Mouse (Mus musculus) forebrain, embryonic 11.5 days (tissue): ENCODE results near the gene Pdzd8. TPM values are rescaled to one million over a fixed set of nuclear protein-coding genes. Genes with fewer than 3 reads are reported as not detected.
A peak's percentile ranks its signal among the peaks of the same experiment; 100 is the strongest.

ENCODE experiments used
- ATAC-seq: fragments of 200-750 bp; cut with Nextera tagmentation; replicated peaks from 2 replicates; pipeline ENCODE4 v1.8.0; 2017; ENCODE audit warnings: moderate TSS enrichment; ENCODE audit not compliant: low FRiP score
- DNase-seq: peaks from one replicate; pipeline ENCODE4 v3.0.0-alpha.2; 2017; ENCODE audit warnings: low spot score
- H3K27ac ChIP-seq: fragments of 300-500 bp; sonication (generic); 2 replicates; pipeline ENCODE4 v1.5.1; 2014; ENCODE audit warnings: low read depth, low read length
- H3K27me3 ChIP-seq: fragments of 300-500 bp; sonication (generic); 2 replicates; pipeline ENCODE4 v1.6.1; 2014; ENCODE audit warnings: mild to moderate bottlenecking, low read length, mixed read lengths; ENCODE audit not compliant: control insufficient read depth, insufficient read depth
- H3K36me3 ChIP-seq: fragments of 300-500 bp; sonication (generic); 2 replicates; pipeline ENCODE4 v1.6.1; 2014; ENCODE audit warnings: mild to moderate bottlenecking, low read length, moderate library complexity, mixed read lengths; ENCODE audit not compliant: control insufficient read depth, insufficient read depth
- H3K4me1 ChIP-seq: fragments of 300-500 bp; sonication (generic); replicated peaks from 2 replicates; pipeline ENCODE4 v1.6.1; 2014; ENCODE audit warnings: low read length, mixed read lengths; ENCODE audit not compliant: control insufficient read depth, insufficient read depth
- H3K4me2 ChIP-seq: fragments of 300-500 bp; sonication (generic); 2 replicates; pipeline ENCODE4 v1.6.1; 2014; ENCODE audit warnings: low read depth, mild to moderate bottlenecking, low read length, moderate library complexity, mixed read lengths; ENCODE audit not compliant: severe bottlenecking
- H3K4me3 ChIP-seq: fragments of 300-500 bp; sonication (generic); 2 replicates; pipeline ENCODE4 v1.5.1; 2014; ENCODE audit warnings: low read depth, low read length
- H3K9ac ChIP-seq: fragments of 300-500 bp; sonication (generic); 2 replicates; pipeline ENCODE4 v1.6.1; 2014; ENCODE audit warnings: low read length
- H3K9me3 ChIP-seq: fragments of 300-500 bp; sonication (generic); 2 replicates; pipeline ENCODE4 v1.6.1; 2016; ENCODE audit warnings: low read length, mixed read lengths; ENCODE audit not compliant: control insufficient read depth
- WGBS: fragments of 180-500 bp; shearing (Covaris S2); extraction: QIAGEN DNeasy Blood & Tissue Kit; methylation state at CpG from one replicate; pipeline ENCODE4 v1.1.7; 2014; 5-methylcytosine and 5-hydroxymethylcytosine counted together
- polyA plus RNA-seq: library from polyadenylated mRNA; unstranded; fragments of >200 nt; fragmentation: Nextera tagmentation; extraction: Ambion mirVana; gene quantifications from 2 replicates; pipeline ENCODE4 v1.2.1, GENCODE M21; 2014

Pdzd8 gene
- polyA plus RNA-seq, 1 experiment from 2014 or later: 18.8 TPM

- DNase-seq: no peak
- Histone ChIP-seq H3K9ac (no peak overlapping the region), H3K9me3 (no peaks in the 10 kb centered on the region; the same call in 1 of the 2 replicates), H3K27me3 (no peaks in the 10 kb centered on the region), H3K27ac (no peak overlapping the region), H3K4me2 (no peak overlapping the region), H3K4me1 (no peaks in the 10 kb centered on the region), H3K36me3 (no peaks in the 10 kb centered on the region), H3K4me3 (no peak overlapping the region)
- no peak for ATAC-seq
- WGBS: 83% methylated on average over 2 of the region's 2 CpGs
Measured at GRCm38 (mm10) chr19:59376481-59376880, 30.9 kb upstream of the Pdzd8 start.

DNA sequence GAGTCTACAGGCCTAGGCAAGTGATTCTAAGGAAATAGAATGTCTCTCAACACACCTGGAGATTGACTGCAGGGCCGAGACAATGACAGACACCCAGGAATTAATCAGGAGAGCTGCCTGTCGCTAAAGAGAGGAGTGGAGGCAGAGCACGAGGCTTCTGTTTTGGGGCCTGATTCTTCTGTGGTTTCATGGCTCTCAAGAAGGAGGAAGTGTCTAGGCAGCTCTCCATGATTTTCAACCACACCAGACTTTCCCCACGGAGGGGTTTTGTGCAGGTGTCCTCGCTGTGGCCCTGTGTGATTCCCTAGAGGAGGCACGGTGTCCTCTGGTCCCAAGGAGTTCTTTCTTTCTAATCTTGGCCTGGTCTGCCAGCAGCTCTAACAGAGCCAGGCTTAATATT lies 29.4 kb upstream of the Pdzd8 start:
- ATAC-seq: no peak
- H3K4me2 ChIP-seq: no peak overlapping the region
- 83% methylated on average over 6 of the region's 6 CpGs for WGBS
- no peaks in the 10 kb centered on the region; the same call in 1 of the 2 replicates for H3K9me3 ChIP-seq
- peak; percentile 26 for DNase-seq
- H3K27me3 ChIP-seq: no peaks in the 10 kb centered on the region
- H3K4me1 ChIP-seq: no peaks in the 10 kb centered on the region
- H3K27ac ChIP-seq: no peak overlapping the region
- H3K9ac ChIP-seq: no peak overlapping the region
- H3K4me3 ChIP-seq: no peak overlapping the region
- no peaks in the 10 kb centered on the region for H3K36me3 ChIP-seq

DNA sequence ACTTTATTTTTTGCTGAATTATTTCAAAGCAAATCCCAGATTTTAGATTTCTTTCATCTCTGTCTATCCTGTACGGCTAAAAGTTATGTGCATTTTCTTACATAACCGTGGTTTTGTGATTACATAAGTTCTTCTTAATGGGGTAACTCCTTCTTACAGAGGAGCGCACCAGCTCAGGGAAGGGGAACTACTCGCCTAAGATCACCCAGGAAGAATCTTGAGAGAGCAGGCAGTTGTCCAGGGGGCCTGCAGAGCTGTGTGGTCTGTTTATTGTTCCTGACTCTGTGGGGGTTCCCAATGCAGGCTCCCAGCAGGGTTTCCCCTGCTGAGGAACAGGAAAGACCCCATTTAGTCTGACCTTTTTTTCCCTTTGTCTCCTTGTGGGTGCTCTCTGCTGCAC lies 27.3 kb upstream of the Pdzd8 start:
- no peak overlapping the region for H3K4me2 ChIP-seq
- H3K27ac ChIP-seq: no peak overlapping the region
- WGBS: 76% methylated on average over 4 of the region's 4 CpGs
- H3K36me3 ChIP-seq: no peaks in the 10 kb centered on the region
- no peaks in the 10 kb centered on the region for H3K27me3 ChIP-seq
- ATAC-seq: no peak
- no peak for DNase-seq
- H3K4me3 ChIP-seq: no peak overlapping the region
- no peaks in the 10 kb centered on the region; the same call in 1 of the 2 replicates for H3K9me3 ChIP-seq
- H3K4me1 ChIP-seq: no peaks in the 10 kb centered on the region
- no peak overlapping the region for H3K9ac ChIP-seq

DNA sequence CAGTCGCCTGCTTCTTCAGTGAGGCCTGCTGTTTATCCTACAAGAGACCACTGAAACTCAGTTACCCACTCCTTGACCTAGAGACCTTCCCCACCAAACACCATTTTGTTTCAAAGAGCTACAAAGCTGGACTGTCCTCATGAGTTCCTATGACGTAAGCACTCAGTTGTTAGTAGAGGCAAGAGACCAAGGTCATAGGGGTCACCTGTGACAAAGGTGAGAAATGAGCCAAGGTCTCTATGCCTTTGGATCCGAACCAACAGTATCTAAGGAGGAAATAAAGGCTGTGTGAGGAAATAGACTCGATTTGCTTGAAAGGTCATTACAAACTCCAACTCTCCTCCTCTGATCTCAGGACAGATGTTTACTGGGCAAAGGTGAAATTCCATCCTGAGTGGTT lies 25.4 kb upstream of the Pdzd8 start:
- Histone ChIP-seq H3K27ac (no peak overlapping the region), H3K27me3 (no peaks in the 10 kb centered on the region), H3K4me3 (no peak overlapping the region), H3K36me3 (no peaks in the 10 kb centered on the region), H3K9me3 (no peaks in the 10 kb centered on the region; the same call in 1 of the 2 replicates), H3K9ac (no peak overlapping the region), H3K4me2 (no peak overlapping the region), H3K4me1 (no peaks in the 10 kb centered on the region)
- ATAC-seq: no peak
- no peak for DNase-seq
- 81% methylated on average over 4 of the region's 4 CpGs for WGBS

DNA sequence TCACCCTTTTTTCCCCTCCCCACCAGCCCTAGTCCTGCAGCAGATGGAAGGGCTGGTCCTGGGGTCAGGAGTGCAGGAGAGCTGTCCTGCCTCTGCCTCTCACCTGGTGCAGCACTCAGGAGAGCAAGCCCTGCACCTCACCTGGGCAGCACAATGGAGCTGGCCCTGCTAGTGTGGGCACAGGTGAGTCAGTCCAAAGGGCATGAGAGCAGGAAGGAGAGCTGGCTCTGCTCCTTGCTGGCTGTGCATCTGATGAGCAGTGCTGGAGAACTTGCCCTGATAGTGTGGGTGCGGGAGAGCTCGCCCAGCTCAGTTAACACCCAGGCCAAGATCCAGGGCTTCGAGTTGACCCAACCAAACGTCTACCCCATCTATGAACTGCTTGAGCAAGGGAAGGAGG lies 22.3 kb upstream of the Pdzd8 start:
- Histone ChIP-seq H3K9me3 (no peaks in the 10 kb centered on the region), H3K36me3 (no peaks in the 10 kb centered on the region), H3K4me2 (no peak overlapping the region), H3K4me1 (no peaks in the 10 kb centered on the region), H3K27ac (no peak overlapping the region), H3K4me3 (no peak overlapping the region), H3K27me3 (no peaks in the 10 kb centered on the region), H3K9ac (no peak overlapping the region)
- peak; percentile 41 for DNase-seq
- ATAC-seq: no peak
- WGBS: 94% methylated on average over 4 of the region's 4 CpGs

DNA sequence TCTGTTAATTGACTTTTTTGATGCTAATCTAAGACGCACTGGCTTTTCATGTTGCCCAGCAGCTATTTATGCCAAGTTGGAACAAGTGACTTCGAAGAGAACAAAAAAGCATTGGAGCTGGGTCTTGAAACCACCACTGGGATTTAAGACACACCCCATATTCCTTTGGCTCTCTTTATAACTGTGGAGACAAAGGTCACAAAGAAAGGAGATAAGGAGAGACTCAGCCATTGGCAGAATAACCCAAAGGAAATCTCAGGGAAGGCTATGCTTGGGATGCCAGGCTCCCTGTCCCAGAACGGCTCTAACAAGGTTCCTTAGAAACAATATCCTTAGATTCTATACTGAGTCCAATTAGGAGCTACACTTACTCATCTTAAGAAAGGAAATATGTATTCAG lies 21.1 kb upstream of the Pdzd8 start:
- WGBS: 67% methylated on average over 3 of the region's 3 CpGs
- no peaks in the 10 kb centered on the region for H3K9me3 ChIP-seq
- H3K27ac ChIP-seq: no peak overlapping the region
- no peaks in the 10 kb centered on the region for H3K4me1 ChIP-seq
- DNase-seq (no peak), ATAC-seq (no peak)
- no peaks in the 10 kb centered on the region for H3K27me3 ChIP-seq
- H3K4me2 ChIP-seq: no peak overlapping the region
- H3K4me3 ChIP-seq: no peak overlapping the region
- no peak overlapping the region for H3K9ac ChIP-seq
- H3K36me3 ChIP-seq: no peaks in the 10 kb centered on the region

DNA sequence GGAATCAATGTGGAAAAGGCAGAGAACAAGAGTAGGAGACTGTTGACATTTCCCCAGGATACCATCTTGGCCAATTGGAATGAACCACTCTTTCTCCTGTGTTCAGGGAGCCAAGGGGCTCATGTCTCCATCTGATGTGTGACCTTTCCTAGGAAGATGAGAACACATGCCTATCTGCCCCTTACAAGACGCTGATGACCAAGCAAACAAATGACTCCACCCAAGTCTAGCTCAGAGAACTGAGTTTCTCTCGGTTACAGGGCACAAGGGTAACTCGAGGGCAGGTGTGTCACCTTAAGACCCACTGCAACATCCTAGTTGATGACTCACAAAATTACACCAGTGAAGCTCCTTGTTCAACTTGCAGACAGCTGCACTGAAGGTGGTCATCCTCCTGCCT lies 18.1 kb upstream of the Pdzd8 start:
- H3K27ac ChIP-seq: no peak overlapping the region
- H3K36me3 ChIP-seq: no peaks in the 10 kb centered on the region
- no peak for DNase-seq
- no peak for ATAC-seq
- no peaks in the 10 kb centered on the region for H3K9me3 ChIP-seq
- WGBS: 89% methylated on average over 3 of the region's 3 CpGs
- no peak overlapping the region for H3K4me3 ChIP-seq
- no peaks in the 10 kb centered on the region; the same call in 1 of the 2 replicates for H3K4me1 ChIP-seq
- H3K9ac ChIP-seq: no peak overlapping the region
- no peaks in the 10 kb centered on the region for H3K27me3 ChIP-seq
- H3K4me2 ChIP-seq: no peak overlapping the region

- H3K4me2 ChIP-seq: no peak overlapping the region
- H3K9me3 ChIP-seq: no peaks in the 10 kb centered on the region
- no peak overlapping the region for H3K27ac ChIP-seq
- no peaks in the 10 kb centered on the region for H3K27me3 ChIP-seq
- no peak overlapping the region for H3K9ac ChIP-seq
- no peaks in the 10 kb centered on the region; the same call in 1 of the 2 replicates for H3K4me1 ChIP-seq
- ATAC-seq (no peak), DNase-seq (no peak)
- H3K36me3 ChIP-seq: no peaks in the 10 kb centered on the region
- no peak overlapping the region for H3K4me3 ChIP-seq
- WGBS: 89% methylated on average over 6 of the region's 6 CpGs
Measured at GRCm38 (mm10) chr19:59362646-59363045, 17.1 kb upstream of the Pdzd8 start.

- ATAC-seq: no peak
- Histone ChIP-seq H3K27ac (no peak overlapping the region), H3K4me2 (no peak overlapping the region), H3K9ac (no peak overlapping the region), H3K36me3 (no peaks in the 10 kb centered on the region), H3K27me3 (no peaks in the 10 kb centered on the region), H3K4me3 (no peak overlapping the region), H3K4me1 (no peaks in the 10 kb centered on the region; the same call in 1 of the 2 replicates), H3K9me3 (no peaks in the 10 kb centered on the region)
- no peak for DNase-seq
- 24% methylated on average over 2 of the region's 2 CpGs for WGBS
Measured at GRCm38 (mm10) chr19:59360486-59360896, 14.9 kb upstream of the Pdzd8 start.
